Mouse (Mus musculus): ENCODE data around the gene Atcay. TPM values are rescaled to one million over a fixed set of nuclear protein-coding genes. Genes with fewer than 3 reads are reported as not detected.
A peak's percentile ranks its signal among the peaks of the same experiment; 100 is the strongest.

Gene Atcay
- total and polyA plus RNA-seq, 3 experiments, result 0.06 to 0.08 TPM; not detected in 1

DNA sequence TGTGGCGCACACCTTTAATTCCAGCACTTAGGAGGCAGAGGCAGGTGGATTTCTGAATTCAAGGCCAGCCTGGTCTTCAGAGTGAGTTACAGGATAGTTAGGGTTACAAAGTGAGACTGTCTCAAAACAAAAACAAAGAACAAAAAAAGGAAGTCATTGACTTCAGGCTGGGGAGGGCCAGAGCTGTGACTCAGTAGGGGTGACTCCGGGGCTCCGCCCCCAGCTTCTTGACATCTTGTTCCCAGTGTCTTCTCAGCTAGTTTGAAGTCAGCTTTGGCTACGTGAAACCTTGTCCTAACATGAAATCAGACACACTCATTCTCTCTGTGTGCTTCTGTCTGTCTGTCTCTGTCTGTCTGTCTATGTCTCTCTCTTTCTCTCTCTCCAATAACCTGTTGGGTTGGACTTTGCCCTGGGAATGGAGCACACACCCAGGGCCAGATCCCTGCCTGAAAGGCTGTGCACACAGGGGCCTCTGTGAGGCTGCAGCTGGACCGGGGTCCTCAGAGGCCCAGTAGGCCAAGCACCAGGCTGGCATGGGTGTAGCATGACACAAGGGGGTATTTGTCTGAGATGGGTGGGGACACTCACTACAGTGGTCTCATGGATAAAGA lies 9.1 kb downstream of the Atcay start:
- dilution Hi-C loops (cut with MboI; ENCODE audit: extremely low pct_ligation_motif_present, extremely low pct_unique_long_range_greater_than_20kb, low sequenced_read_pairs), result no loop called here
- Histone ChIP-seq H3K9ac (ENCODE audit: insufficient read depth, low read depth) (no peak overlapping the region), H3K79me2 (replicated peaks; ENCODE audit: control insufficient read depth, extremely low read depth, insufficient read depth, poor library complexity, severe bottlenecking) (no peaks in the 10 kb centered on the region), H3K27ac (ENCODE audit: insufficient read depth, low read depth) (no peak overlapping the region), H3K27me3 (replicated peaks) (no peaks in the 10 kb centered on the region), H3K9me3 (replicated peaks; ENCODE audit: low read length) (peaks cover 13% of the 10 kb centered on the region), H3K36me3 (replicated peaks in 1 of 2; ENCODE audit: control insufficient read depth in 1 of 2, insufficient read depth in 1 of 2, low read length in 1 of 2) (no peaks in the 10 kb centered on the region), H3K4me2 (ENCODE audit: insufficient read depth, low read depth, poor library complexity, severe bottlenecking) (no peak overlapping the region), H3K4me3 (replicated peaks in 1 of 3; ENCODE audit: low read depth in 2 of 3, low read length in 2 of 3, poor library complexity in 1 of 3) (no peak overlapping the region), H3K4me1 (ENCODE audit: control insufficient read depth in 1 of 2, insufficient read depth in 2 of 2) (peaks cover 0 to 11% of the 10 kb centered on the region in 2 experiments; a peak in 2 of 4 replicates)
- in situ Hi-C loops (cut with MboI; ENCODE audit: low pct_ligation_motif_present, low pct_unique_long_range_greater_than_20kb, low sequenced_read_pairs), result no loop called here
- DNase-seq (ENCODE audit: extremely low read depth), result no peak
- no peak for TF ChIP-seq JUN (IDR thresholded peaks at IDR 0.05; ENCODE audit: insufficient read depth, low read depth, low read length)
- TF ChIP-seq CHD1 (IDR thresholded peaks at IDR 0.05; ENCODE audit: low read depth, low read length), result no peak
- no peak for TF ChIP-seq IRF4 (IDR thresholded peaks at IDR 0.05; ENCODE audit: low read depth, low read length)
- no peak for TF ChIP-seq HCFC1 (IDR thresholded peaks at IDR 0.05; ENCODE audit: low read depth, low read length)
- no peak for TF ChIP-seq RCOR1 (conservative IDR thresholded peaks at IDR 0.05; ENCODE audit: low read depth, low read length)
- TF ChIP-seq POLR2A (IDR thresholded peaks at IDR 0.05; ENCODE audit: low read depth, low read length), result no peak
- no peak for TF ChIP-seq BHLHE40 (IDR thresholded peaks at IDR 0.05; ENCODE audit: low read depth, low read length)
- TF ChIP-seq CHD2 (IDR thresholded peaks at IDR 0.05; ENCODE audit: low read length), result no peak
- no peak for TF ChIP-seq ZMIZ1 (IDR thresholded peaks at IDR 0.05; ENCODE audit: low read depth, low read length)
- TF ChIP-seq MAX (IDR thresholded peaks at IDR 0.05; ENCODE audit: low read length), result no peak
- TF ChIP-seq TCF12 (IDR thresholded peaks at IDR 0.05; ENCODE audit: low read depth, low read length), result no peak
- TF ChIP-seq SIN3A (IDR thresholded peaks at IDR 0.05; ENCODE audit: low read length), result no peak
- no peak for TF ChIP-seq ZC3H11A (IDR thresholded peaks at IDR 0.05; ENCODE audit: low read depth, low read length)
- TF ChIP-seq MYC (IDR thresholded peaks at IDR 0.05; ENCODE audit: low read depth, low read length), result no peak
- TF ChIP-seq NELFE (IDR thresholded peaks at IDR 0.05; ENCODE audit: low read depth, low read length), result no peak
- no peak for TF ChIP-seq KAT2A (IDR thresholded peaks at IDR 0.05; ENCODE audit: insufficient replicate concordance, low read length)
- TF ChIP-seq USF2 (conservative IDR thresholded peaks at IDR 0.05; ENCODE audit: low read depth, low read length), result no peak
- no peak for TF ChIP-seq NRF1 (IDR thresholded peaks at IDR 0.05; ENCODE audit: low read depth, low read length)
- no peak for TF ChIP-seq GABPA (IDR thresholded peaks at IDR 0.05; ENCODE audit: insufficient replicate concordance, low read depth, low read length)
- TF ChIP-seq SMC3 (IDR thresholded peaks at IDR 0.05; ENCODE audit: low read depth, low read length), result no peak

DNA sequence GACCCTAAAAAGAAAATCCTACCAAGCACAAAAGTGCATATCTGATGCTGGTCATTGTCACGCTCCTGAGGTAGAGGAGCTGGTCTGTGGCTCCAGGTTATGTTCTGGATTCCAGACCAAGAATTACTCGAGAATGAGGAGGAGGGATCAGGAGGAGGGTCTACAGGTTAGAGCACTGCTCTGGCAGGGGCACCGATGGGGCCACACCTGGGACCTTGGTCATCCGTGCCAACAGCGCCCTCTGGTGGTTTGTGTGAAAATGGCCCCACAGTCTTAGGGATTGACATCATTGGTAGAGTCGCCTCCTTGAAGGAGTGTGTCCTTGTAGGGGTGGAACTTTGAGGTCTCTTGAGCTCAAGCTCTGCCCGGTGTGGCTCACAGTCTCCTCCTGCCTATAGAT lies 12.7 kb downstream of the Atcay start:
- Histone ChIP-seq H3K4me3 (replicated peaks in 1 of 3; ENCODE audit: low read depth in 2 of 3, low read length in 2 of 3, poor library complexity in 1 of 3) (no peak overlapping the region), H3K27ac (ENCODE audit: insufficient read depth, low read depth) (no peak overlapping the region), H3K79me2 (replicated peaks; ENCODE audit: control insufficient read depth, extremely low read depth, insufficient read depth, poor library complexity, severe bottlenecking) (no peaks in the 10 kb centered on the region), H3K9me3 (replicated peaks; ENCODE audit: low read length) (peaks cover 13% of the 10 kb centered on the region), H3K4me1 (ENCODE audit: control insufficient read depth in 1 of 2, insufficient read depth in 2 of 2) (peaks cover 0 to 13% of the 10 kb centered on the region in 2 experiments; a peak in 2 of 4 replicates), H3K4me2 (ENCODE audit: insufficient read depth, low read depth, poor library complexity, severe bottlenecking) (no peak overlapping the region), H3K36me3 (replicated peaks in 1 of 2; ENCODE audit: control insufficient read depth in 1 of 2, insufficient read depth in 1 of 2, low read length in 1 of 2) (no peaks in the 10 kb centered on the region), H3K27me3 (replicated peaks) (peaks cover 11% of the 10 kb centered on the region), H3K9ac (ENCODE audit: insufficient read depth, low read depth) (no peak overlapping the region)
- DNase-seq (ENCODE audit: extremely low read depth), result no peak
- peak in 1 of 2 experiments; percentile 39; a peak in 2 of 4 replicates for TF ChIP-seq CTCF (conservative IDR thresholded peaks at IDR 0.05 in 1 of 2, IDR thresholded peaks at IDR 0.05 in 1 of 2; ENCODE audit: low read depth in 2 of 2, low read length in 2 of 2)
- TF ChIP-seq JUN (IDR thresholded peaks at IDR 0.05; ENCODE audit: insufficient read depth, low read depth, low read length), result no peak
- TF ChIP-seq ZKSCAN1 (IDR thresholded peaks at IDR 0.05; ENCODE audit: borderline replicate concordance, low read depth, low read length), result no peak
- no peak for TF ChIP-seq ELF1 (IDR thresholded peaks at IDR 0.05; ENCODE audit: low read depth, low read length)
- no peak for TF ChIP-seq GABPA (IDR thresholded peaks at IDR 0.05; ENCODE audit: insufficient replicate concordance, low read depth, low read length)
- peak; percentile 7; the same call in 1 of the 2 replicates for TF ChIP-seq SMC3 (IDR thresholded peaks at IDR 0.05; ENCODE audit: low read depth, low read length)
- TF ChIP-seq BHLHE40 (IDR thresholded peaks at IDR 0.05; ENCODE audit: low read depth, low read length), result no peak
- in situ Hi-C loops (cut with MboI; ENCODE audit: low pct_ligation_motif_present, low pct_unique_long_range_greater_than_20kb, low sequenced_read_pairs), result no loop called here
- dilution Hi-C loops (cut with MboI; ENCODE audit: extremely low pct_ligation_motif_present, extremely low pct_unique_long_range_greater_than_20kb, low sequenced_read_pairs), result no loop called here

Measured in CH12.LX (cell line).